Mouse (Mus musculus): ENCODE measurements around the gene Zfp729b.

DNA sequence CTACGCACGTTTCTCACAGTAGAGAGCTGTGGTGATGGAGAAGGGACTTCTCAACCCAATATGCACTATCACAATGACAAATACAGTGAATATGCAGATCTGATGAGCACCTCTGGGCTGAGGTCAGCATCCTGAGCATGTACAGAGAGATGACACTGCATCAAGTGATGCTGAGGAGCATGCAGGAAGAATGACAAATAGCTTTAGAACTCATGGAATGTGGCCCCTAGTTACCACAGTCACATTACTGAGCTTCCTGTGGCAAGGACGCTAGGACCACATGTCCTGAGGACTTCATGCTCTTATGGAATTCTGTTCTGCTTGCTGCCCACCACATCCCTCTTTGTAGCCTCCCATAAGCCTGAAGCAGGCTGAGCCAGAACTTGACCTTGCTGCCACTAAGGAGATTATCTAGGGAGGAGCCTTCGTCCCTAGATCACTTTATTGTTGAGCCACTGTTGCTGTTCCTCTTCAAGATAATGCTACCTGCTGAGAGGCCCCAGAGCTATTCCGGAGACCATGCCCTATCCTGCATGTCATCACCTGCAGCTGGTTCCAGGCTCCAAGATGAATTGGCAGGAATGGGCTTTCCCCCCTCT, 36.8 kb downstream of the Zfp729b start:
- TF ChIP-seq CTCF (IDR thresholded peaks at IDR 0.05; ENCODE audit: extremely low read depth, insufficient read depth, insufficient read length, insufficient replicate concordance) (no peak), POLR2A (IDR thresholded peaks at IDR 0.05; ENCODE audit: low read depth, low read length) (no peak)

Measured in spleen, adult 2 months (tissue).